Mouse (Mus musculus) CD8-positive naive resting alpha-beta T cell, adult 2 months (primary cell): Measurements from ENCODE around the gene Ccdc155.
"Not testable (repeated sequence)": the region's sequence is repeated elsewhere in the genome, so short reads cannot be mapped to it uniquely, and the experiment has no call there.

Experiments
- DNase-seq, 2 experiments: peaks; one replicate each; pipeline ENCODE4 v3.0.0; 2022; ENCODE audit warnings: low read depth in 2 of 2, low spot score in 2 of 2

Ccdc155 gene

DNA sequence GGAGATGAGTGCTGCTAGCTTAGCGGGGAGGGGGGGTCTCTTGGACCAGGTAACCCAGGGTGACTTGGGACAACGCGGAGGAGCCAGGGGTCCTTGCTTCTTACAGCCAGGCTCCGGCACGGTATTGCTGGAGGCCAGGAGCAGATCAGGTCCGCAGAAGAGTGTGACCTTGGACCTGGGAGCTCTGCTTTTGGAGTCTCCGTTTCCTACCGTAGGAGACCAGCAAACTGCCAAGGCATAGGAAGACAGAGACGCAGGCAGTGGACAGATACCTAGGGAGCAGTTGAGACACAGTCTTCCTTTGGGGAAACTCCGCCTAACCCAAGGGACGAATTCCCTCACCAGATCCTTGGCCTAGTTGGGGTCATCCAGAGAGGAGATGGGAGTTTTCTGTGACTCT, 39.0 kb downstream of the Ccdc155 start:
- DNase-seq: no peak

DNA sequence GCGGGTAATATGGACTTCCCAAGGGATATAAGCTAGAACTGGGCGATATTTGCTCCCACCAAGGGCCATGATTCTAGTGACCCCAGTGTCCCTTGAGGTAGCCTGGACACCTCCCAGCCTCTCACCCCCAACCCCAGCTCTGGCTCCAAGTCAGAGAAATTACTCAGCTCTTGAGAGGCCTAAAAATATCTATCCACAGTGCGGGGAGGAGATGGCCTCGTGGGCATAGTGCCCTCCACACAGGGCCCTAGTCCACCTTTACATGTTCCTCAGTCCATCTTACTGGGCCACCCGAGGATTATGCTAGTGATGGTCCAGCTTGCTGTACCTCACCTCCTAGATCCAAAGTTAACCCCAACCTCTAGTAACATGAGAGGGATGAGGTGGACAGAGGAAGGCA, 39.9 kb downstream of the Ccdc155 start:
- no peak for DNase-seq

DNA sequence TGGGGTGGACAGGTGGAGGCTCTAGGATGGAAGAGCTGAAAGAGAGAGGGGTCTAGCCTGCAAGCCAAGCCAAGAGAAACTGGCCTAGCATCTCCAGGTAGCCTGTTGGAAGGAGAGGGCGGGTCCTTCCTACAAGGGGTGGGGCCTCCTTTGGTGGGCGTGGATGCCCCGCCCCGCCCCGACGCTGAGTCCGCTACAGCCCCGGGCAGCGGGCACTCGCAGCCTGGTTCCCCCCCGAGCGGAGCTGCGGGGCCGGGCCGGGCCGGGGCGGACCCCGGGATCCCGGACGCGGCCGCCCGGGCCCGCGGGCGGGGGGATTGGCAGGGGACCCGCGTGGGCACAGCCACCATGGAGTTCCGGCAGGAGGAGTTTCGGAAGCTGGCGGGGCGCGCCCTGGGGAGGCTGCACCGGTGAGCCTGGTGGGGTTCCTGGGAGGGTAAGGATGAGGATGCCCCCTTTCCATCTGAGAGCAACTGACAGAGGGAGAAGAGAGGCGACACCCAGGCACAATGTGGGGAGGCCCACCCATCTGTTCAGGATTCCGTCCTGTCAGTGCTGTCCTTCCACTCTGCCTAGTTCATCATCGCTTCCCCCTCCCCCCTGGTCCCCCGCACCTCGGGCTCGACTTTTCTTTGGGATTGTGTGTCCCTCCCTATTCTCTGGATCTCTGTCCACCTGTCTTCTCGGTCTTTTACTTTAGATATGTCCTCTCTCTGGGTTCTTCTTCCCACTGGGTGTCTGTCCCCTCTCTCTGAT, 40.8 kb downstream of the Ccdc155 start, which contains the start of gene Slc17a7:
Slc17a7 (plus strand) TSS at position 215 of the 756 bp plus-strand sequence.
- peak in 1 of 2 experiments; percentile 23 for DNase-seq

DNA sequence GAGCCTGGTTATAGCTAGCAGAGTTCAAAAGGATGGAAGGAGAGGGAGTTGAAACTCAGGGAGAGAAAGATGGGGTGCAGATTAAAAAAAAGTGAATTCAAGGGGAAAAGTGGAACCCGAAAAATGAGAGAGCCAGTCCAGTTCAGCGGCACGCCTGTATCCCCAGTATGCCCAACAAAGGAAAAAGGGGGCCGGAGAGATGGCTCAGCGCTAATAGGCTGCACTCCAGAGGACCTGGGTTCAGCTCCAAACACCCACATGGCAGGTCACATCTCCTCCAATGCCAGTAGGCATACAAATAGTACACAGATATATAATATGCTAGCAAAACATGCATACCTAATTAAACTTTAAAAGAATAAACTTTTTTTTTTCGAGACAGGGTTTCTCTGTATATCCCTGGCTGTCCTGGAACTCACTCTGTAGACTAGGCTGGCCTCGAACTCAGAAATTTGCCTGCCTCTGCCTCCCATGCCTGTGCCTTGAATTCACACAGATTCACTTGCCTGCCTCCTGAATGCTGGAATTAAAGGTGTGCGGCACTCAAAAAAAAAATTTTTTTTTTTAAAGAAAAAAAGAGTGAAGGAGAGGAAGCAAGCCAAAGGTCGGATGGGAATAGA, 41.6 kb downstream of the Ccdc155 start:
- no peak for DNase-seq

DNA sequence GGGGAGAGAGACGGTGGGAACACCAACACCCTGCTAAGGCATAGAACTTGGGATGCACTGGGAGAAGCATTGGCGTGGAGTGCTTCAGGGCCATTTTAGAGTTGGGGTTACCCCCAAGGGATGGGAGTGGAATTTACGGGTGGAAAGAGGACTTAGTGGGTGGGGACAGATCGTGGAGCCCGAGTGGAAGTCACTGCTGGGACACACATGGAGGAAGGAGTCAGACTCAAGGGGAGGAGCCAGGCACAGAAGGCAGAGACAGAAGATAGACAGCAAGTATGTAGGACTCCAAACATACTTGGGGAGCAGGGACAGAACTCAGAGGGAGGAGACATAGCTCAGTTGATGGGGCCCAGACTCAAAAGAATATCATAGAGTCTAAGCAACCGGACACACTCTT, 42.1 kb downstream of the Ccdc155 start:
- DNase-seq: no peak

DNA sequence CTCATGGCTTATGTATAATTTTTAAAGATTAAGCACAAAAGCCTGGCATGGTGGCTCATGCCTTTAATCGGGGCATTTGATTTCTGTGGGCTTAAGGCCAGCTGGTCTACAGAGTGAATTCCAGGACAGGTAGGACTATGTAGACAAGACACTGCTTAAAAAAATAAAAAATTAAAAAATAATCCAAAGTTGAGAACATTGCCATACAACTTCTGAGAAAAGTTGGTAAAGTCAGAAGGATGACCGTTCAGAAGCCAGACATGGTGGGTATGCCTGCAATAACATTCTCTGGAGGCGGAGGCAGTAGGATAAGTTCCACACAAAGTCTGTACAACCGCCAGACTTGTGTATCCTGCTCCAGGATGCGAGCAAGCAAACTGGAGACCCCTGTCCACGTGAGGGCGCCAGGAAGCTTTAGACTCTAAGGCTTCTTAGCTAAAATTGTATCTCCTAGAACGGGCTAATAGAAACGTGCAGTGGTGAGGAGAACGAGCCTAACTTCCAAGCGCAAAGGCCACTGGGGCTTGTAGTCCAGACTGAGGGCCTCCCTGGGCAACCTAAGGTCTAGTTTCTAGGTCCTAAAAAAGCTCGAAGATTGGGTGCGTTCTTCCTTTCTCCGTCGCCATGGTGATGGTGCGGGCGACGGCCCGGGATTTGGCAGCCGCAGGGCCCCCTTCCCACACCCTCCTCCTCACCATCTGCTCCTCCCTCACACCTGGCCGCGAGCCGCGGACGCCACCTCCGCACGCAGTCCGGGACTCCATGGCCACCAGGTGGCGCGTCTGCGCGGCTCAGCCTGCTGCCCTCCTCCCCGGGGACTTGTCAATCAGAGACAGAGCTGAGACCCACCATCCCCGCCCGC, 42.8 kb downstream of the Ccdc155 start:
- peak; percentile 83 to 88 for DNase-seq

DNA sequence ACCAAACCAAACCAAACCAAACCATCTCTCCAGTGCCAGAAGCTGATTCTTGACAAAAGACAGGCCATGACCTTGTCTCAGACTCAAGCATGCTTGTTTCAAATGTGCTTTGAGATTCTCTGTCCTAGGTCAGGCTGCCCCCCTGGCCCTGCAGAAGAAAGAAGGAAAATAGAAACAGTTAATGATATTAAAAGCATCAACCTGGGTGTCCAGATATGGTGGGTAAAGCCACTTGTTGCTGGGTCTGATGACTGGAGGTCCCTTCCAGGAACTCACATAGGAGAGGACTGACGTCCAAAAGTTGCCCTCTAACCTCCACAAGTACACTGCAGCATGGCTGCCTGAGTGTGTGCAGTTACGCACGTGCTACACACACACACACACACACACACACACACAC, 43.8 kb downstream of the Ccdc155 start:
- DNase-seq: no peak

DNA sequence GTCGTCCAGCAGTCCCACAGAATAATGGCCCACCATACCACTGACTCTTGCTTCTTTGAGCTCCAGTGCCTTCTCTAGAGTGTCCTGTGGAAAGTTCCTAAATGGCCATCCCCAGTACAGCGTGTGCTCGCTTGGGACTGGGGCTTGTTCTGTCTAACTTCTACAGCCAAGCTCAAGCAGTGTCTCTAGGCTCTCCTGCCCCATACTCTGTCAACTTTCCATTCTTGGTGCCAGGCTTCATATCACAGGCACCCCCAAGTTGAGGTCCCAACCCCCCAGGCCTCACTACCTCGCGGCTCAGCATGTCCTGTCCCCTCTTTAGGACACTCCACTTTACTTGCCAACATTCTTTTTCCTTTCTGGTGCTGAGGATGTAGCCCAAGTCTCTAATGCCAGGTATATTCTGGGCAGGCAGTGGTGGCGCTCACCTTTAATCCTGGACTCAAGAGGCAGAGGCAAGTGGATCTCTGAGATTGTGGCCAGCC, 44.3 kb downstream of the Ccdc155 start:
- DNase-seq: no peak

DNA sequence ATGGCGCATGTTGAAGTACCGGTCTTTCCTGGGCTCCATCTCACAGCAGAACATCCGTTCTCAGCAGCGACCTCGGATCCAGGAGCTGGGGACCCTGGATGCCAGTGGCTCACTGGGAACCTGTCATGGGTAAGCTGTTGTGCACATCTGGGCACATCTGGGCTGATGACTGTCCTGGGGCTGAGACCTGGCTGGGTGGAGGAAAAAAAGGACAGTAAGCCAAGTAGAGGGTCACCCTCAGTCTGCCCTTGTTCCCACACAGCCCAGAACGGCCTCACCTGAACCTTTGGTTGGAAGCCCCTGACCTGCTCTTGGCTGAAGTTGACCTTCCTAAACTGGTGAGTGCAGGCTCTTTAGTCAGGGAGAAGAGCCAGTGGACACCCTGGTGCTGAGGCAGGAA, 45.7 kb downstream of the Ccdc155 start:
- no peak for DNase-seq

DNA sequence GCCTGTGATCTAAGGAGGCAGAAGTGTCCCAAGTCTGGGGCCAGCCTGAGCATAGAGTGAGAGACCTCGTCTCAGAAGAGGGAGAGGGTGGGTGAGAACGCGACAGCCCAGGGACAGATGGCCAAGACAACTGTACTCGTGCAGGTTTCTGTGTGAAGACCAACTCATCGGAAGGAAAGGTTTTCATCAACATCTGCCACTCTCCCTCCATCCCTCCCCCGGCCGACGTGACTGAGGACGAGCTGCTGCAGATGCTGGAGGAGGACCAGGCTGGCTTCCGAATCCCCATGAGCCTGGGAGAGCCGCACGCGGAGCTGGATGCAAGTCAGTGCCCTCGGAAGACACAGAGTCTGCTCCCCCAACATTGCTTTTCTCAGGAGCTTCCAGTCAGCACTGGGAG, 47.2 kb downstream of the Ccdc155 start:
- DNase-seq: no peak

DNA sequence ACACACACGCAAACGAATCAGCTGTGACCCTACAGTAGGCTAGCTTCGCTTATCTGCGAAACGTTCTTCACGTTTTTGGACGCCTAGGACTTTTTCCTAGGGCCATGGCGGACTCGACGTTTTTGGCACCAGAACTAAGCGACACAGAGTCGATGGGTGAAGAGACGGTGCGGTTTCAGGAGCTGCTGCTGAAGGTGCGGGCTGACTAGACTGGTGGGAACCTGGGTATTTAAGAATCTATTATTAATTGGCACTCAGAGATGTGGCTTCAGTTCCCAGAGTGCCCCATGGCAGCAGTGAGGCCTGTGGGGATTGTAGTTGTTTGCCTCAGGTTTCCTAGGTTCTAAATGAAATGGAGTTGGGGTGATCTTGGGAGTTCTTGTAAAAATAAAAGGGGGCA, 48.5 kb downstream of the Ccdc155 start:
- no peak for DNase-seq

DNA sequence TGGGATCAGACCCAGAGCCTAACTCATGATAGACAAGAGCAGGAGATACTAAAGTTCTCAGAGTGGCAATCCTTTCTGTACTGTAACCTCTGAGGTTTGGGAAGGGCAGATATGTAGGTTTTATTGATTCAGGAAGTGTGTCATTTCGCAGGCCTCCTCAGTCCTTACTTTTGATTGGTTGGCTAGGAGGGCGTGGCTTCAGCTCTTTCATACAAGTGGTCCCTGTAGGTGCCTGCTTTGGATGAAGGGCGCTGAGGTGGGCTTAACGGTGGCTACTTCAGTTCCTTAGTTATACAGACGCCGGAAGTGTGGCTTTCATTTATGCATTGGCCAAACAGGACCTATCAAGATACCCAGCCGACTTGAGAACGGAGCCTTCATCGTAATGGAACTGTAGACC, 49.1 kb downstream of the Ccdc155 start:
- DNase-seq: no peak

DNA sequence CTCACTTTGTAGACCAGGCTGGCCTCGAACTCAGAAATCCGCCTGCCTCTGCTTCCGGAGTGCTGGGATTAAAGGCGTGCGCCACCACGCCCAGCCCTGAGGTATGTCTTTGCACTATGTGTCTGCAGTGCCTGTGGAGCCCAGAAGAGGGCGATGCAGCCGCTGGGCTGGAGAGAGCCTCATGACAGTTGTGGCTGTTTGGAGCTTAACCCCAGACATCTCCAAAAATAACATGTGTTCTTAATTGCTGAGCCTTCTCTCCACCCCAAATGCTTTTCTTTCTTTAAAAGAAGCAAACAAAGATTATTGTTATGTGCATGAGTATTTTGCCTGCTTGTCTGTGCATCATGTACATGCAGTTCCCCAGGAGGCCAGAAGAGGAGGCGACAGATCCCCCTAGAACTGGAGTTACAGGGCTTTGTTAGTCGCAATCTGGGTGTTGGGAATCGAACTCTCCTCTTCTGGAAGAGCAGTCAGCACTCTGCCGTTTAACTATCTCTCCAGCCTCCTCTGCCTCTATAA, 49.6 kb downstream of the Ccdc155 start:
- peak; percentile 47 to 59 for DNase-seq

DNA sequence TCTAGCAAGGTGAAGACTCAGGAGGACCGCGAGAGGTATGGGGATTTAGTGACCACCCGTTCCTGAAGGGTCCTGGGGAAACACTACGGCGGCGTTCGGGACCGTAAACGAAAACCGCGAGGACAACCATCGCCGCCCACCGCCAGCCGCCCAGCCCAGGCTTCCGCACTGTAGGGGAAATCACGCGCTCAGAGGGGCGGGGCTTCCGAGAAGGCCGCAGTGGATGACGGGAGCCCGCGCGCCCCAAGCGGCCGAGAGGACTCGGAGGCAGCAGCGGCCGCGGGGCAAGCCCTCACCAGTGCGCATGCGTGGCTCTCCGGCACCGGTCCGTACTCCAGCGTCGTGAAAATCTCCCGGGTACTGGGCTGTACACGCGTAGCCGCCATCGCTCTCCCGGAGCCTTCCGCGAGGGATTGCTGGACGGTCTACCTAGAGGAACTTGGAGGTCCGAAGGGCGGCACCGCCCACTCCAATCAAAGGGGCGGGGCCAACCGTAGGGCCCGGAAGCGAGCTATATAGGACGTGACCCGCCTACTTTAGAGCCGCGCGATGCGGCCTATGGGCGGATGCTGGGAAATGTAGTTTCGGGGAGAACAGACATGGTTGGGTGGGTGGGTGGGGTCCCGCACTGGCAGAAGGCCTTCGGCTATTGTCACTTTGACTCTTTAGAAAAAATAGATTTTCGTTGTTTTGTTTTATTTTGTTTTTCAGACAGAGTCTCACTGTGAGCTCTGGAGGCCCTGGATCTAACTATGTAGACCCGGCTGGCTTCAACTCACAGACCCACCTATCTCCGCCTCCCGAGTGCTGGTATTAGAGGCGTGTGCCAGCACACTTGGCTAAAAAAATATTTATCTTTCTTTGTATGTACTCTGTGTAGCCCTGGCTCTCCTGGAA, 50.3 kb downstream of the Ccdc155 start, which contains the start of the genes Pih1d1 and Aldh16a1:
Pih1d1 (plus strand) TSS at position 208 of the 897 bp plus-strand sequence.
Aldh16a1 (minus strand) TSS at position 489 of the 897 bp plus-strand sequence.
- peak; percentile 96 to 98 for DNase-seq

DNA sequence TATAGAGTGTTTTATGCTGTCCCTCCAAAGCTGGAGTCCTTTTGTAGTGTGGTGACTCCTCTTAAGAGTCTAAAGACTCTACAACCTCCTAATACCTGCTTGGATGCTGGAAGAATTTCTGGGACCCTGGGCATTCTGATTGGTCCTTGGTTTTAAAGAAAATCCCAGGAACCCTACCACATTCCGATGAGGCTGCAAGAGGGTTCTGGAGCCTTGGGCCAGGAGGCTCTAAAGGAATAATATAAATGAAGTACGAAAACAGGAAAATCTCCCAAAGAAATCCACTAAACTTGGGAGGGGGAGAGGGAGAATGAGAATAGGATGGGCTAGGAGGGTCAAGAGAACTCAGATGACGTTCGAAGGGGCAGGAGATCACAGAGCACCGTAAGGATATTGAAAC, 51.1 kb downstream of the Ccdc155 start:
- DNase-seq: no peak

DNA sequence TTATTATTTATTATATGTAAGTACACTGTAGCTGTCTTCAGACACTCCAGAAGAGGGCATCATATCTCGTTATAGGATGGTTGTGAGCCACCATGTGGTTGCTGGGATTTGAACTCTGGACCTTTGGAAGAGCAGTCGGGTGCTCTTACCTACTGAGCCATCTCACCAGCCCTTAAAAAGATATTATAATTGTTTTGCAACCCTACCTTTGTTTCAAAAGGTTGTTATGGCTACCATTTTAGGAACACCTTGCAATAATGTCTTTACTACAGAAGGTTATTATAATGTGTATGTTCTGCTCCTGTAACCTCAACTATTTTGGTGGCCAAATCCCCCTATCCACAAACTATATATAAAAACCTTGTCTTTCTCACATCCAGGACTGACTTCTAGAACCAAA, 51.6 kb downstream of the Ccdc155 start:
- DNase-seq: not testable (repeated sequence)

DNA sequence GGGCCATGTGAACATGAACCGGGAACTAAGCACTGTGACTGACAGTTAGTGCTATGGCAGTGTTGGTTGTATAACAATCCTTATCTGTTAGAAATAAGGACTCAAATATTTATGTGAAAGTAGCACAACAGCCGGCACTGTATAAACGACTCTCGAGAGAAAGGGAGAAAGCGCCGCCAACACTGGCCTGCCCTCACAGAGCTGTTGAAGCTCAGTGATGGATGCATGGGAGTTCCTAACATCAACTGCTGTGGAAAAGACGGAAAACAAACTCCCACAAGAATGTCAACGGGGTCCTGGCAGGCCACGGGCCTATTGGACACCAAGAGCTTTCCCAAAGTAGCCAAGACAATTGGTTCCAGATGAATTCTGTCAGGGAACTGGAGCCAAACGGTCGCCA, 53.4 kb downstream of the Ccdc155 start:
- no peak for DNase-seq

DNA sequence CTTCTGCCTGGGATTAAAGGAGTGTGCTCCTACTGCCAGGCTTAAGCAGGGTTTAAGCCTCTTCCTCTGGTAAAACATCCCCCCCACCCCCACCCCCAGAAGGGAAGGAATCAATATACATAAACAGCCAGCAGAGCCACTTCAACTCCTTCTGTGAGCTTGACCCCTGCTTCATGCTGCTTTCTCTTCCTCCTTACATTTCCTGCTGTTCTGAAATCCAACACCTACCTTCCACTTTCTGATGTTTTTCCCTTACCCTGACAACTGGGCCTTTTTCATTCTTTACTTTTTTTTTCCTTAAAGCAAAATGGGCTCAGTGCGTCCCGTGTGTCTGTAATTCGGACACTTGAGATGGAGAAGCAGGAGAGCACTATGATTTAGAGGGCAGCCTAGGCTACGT, 54.4 kb downstream of the Ccdc155 start:
- no peak for DNase-seq

DNA sequence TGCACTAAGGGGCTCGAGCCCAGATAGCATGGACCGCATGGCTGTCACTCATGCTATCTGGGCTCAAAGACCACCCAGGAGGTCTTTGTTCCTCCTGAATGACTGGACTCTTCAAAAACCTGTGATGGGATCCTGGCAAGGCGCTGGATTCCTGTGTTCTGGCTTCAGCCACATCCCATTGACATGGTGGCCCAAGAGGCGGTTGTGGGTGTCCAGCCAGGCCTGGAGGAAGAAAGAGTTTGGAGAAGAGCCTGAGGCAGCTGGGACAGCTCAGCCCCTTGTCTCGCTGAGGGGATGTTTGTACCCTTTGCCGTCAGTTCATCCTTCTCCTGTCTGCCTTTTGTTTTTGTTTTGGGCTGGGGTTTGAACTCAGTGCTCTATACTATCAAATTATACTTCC, 55.1 kb downstream of the Ccdc155 start:
- DNase-seq: no peak

DNA sequence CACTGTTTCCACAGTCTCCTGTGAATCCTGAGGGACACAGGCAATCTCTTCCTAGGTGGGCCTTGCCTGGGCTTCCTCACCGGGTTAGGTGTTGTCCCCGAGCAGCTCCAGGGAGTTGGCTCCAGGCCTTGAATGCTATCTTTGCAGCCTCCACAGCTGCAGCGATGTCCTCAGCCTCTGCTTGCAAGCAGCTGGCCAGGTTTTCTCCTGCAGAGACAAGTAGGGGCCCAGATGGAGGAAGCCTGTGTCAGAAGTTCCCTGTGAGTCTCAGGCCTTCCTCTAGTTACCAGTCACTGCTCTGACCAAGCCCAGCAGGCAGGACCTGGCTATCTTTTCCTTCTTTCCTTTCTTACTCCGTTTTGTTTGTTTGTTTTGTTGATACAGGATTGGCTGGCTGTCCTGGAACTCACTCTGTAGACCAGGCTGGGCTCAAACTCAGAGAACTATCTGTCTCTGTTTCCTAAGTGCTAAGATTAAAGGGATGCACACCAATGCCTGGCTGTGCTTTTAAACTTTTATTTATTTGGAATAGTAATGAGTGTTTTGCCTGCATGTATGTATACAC, 56.1 kb downstream of the Ccdc155 start:
- DNase-seq: no peak
